Mouse (Mus musculus) erythroblast, embryonic 14.5 days (primary cell): Measurements from ENCODE around the gene Gpatch3. TPM values are rescaled to one million over a fixed set of nuclear protein-coding genes. Genes with fewer than 3 reads are reported as not detected.

Experiments
- H3K27me3 ChIP-seq: 2 replicates; pipeline ENCODE4 v1.6.1; 2012; ENCODE audit warnings: inconsistent platforms; ENCODE audit not compliant: control insufficient read depth
- H3K36me3 ChIP-seq: 2 replicates; pipeline ENCODE4 v1.6.1; 2012; ENCODE audit warnings: mild to moderate bottlenecking, inconsistent platforms; ENCODE audit not compliant: control insufficient read depth
- H3K4me1 ChIP-seq: 2 replicates; pipeline ENCODE4 v1.6.1; 2012; ENCODE audit warnings: inconsistent platforms; ENCODE audit not compliant: control insufficient read depth
- H3K4me3 ChIP-seq: replicated peaks from 2 replicates; pipeline ENCODE3; 2012; ENCODE audit warnings: moderate library complexity, mild to moderate bottlenecking, inconsistent platforms
- H3K9me3 ChIP-seq: 2 replicates; pipeline ENCODE4 v1.6.1; 2012; ENCODE audit warnings: low read length, inconsistent platforms, mixed read lengths; ENCODE audit not compliant: control insufficient read depth
- GATA1 ChIP-seq: IDR thresholded peaks from 2 replicates; pipeline ENCODE4 v1.6.1; 2012; ENCODE audit warnings: low read length, inconsistent platforms, mixed read lengths
- TAL1 ChIP-seq: IDR thresholded peaks from 3 replicates; pipeline ENCODE4 v1.6.1; 2012; ENCODE audit warnings: low read length, inconsistent platforms, mixed read lengths
- polyA plus RNA-seq: library from polyadenylated mRNA; stranded (reverse); fragments of >175 nt; gene quantifications from 2 replicates; pipeline ENCODE4 v1.2.3, GENCODE M21; 2012

The Gpatch3 gene
- polyA plus RNA-seq, 1 experiment = 1.2 TPM

DNA sequence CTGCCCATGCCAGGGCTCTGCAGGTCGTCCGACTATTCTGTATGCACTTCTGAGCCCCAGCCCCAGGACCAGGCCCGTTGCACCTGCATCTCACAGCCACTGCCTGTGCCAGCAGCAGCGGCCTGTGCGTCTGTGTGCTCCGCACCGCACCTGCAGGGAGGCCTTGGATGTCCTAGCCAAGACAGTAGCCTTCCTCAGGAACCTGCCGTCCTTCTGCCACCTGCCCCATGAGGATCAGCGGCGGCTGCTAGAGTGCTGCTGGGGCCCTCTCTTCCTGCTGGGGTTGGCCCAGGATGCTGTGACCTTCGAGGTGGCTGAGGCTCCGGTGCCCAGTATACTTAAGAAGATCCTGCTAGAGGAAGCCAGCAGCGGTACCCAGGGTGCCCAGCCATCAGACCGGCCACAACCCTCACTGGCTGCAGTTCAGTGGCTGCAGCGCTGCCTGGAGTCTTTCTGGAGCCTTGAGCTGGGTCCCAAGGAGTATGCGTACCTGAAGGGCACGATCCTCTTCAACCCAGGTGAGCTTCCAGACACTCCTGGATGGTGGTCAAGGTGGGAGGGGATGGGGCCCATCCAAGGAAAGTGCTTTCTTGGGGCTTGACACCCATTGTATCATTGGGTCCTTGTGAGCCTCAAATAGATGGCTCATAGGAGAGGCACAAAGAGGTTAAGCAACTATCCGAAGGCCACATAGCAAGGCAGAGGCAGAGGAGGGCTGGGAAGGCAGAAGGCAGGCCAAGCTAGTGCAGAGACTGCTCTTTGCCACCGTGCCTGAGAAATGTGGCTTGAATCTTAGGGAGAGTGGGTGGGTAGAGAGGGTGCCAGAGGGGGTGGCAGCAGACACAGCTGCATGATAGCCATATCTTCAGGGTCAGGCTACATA lies 20.9 kb upstream of the Gpatch3 start:
- no peak for TF ChIP-seq TAL1
- TF ChIP-seq GATA1 = no peak

DNA sequence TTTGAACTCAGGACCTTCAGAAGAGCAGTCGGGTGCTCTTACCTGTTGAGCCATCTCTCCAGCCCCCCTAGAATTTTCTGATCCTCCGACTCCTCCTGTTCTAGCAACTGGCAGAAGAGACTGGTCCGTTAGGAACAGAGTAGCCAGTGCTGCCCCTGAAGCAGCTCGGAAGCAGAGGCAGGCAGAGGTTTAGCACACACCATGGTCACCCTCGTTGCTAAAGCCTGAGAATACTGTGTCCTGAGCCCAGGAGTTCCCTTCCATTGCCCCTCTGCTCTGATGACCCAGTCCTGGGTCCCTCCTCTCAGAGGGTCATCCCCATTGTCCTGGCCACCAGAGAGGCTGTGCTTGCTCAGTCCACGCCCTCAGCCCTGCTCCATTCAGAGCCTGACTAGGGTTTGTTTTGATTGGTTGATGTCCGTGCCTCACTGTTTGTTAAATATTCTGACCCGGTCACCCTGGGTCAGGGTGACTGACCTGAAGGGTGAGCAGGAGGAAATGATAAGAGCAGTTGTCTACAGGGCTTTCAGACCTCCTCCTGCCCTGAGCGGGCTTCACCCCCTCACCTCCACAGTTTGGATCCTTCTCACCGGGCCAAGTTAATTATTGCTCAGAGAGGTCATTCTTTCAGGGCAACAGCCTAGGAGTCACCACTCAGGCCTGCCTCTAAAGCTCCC lies 17.4 kb upstream of the Gpatch3 start:
- TF ChIP-seq GATA1 (no peak), TAL1 (no peak)
- Histone ChIP-seq H3K4me3 (no peak overlapping the region), H3K9me3 (no peaks in the 10 kb centered on the region), H3K4me1 (peaks cover 3% of the 10 kb centered on the region), H3K27me3 (peaks cover 14% of the 10 kb centered on the region; the same call in 1 of the 2 replicates), H3K36me3 (no peaks in the 10 kb centered on the region)

More for the DNA sequence above, 20.9 kb upstream of the Gpatch3 start:
- peaks cover 14% of the 10 kb centered on the region; the same call in 1 of the 2 replicates for H3K27me3 ChIP-seq
- peaks cover 3% of the 10 kb centered on the region for H3K4me1 ChIP-seq
- no peaks in the 10 kb centered on the region for H3K9me3 ChIP-seq
- H3K36me3 ChIP-seq = no peaks in the 10 kb centered on the region
- no peak overlapping the region for H3K4me3 ChIP-seq

DNA sequence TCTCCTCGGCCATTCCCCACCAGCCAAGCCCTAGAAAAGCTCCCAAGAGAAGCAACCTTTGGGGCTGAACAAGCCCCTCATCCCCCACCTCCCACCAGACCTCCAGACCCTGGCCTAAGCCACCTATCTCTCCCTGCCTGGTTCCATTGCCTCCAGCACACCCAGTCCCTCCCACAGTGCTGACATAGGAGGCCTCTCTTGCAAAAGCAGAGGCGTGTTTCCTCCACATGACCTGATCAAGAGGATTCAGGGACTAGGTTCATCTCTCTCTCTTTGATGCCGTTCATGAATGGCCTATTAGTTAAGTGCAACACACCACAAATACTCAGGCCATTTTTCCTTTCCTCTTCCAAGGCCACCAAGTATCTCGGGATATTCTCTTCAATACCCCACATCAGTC lies 14.7 kb upstream of the Gpatch3 start:
- Histone ChIP-seq H3K4me3 (no peak overlapping the region), H3K9me3 (peaks cover 3% of the 10 kb centered on the region; the same call in 1 of the 2 replicates), H3K4me1 (no peaks in the 10 kb centered on the region), H3K27me3 (peaks cover 7% of the 10 kb centered on the region; the same call in 1 of the 2 replicates), H3K36me3 (no peaks in the 10 kb centered on the region)
- no peak for TF ChIP-seq GATA1
- no peak for TF ChIP-seq TAL1

GRCm38 (mm10) chr4:133561622-133562021 lies 12.9 kb upstream of the Gpatch3 start:
- no peak overlapping the region for H3K4me3 ChIP-seq
- peaks cover 3% of the 10 kb centered on the region; the same call in 1 of the 2 replicates for H3K9me3 ChIP-seq
- no peaks in the 10 kb centered on the region for H3K4me1 ChIP-seq
- H3K36me3 ChIP-seq = no peaks in the 10 kb centered on the region
- TF ChIP-seq TAL1 = no peak
- no peak for TF ChIP-seq GATA1
- no peaks in the 10 kb centered on the region for H3K27me3 ChIP-seq

DNA sequence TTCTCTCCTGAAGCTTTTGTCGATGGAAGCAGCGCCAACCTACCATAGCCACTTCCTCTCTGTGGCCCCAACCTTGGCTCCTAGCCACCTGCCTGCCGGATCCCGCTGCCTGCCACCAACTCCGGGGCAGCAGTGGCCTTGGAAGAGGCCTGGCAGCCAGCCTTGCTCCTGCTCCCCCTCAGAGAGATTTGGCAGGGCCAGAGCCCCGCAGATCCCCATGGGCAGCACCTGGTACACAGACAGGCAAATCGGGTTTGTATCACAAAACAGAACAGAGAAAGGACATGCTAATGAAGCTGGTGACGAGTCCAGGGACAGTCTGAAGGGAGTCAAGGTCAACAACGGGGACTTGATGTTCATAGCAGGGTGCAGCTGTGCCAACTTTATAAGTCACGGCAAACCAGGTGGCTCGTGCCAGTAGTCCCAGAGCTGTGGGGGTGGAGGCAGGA lies 11.4 kb upstream of the Gpatch3 start:
- H3K4me1 ChIP-seq = no peaks in the 10 kb centered on the region
- H3K36me3 ChIP-seq = no peaks in the 10 kb centered on the region
- peaks cover 3% of the 10 kb centered on the region; the same call in 1 of the 2 replicates for H3K9me3 ChIP-seq
- no peak for TF ChIP-seq TAL1
- no peak for TF ChIP-seq GATA1
- no peak overlapping the region for H3K4me3 ChIP-seq
- no peaks in the 10 kb centered on the region for H3K27me3 ChIP-seq

GRCm38 (mm10) chr4:133567251-133567650 lies 7.3 kb upstream of the Gpatch3 start:
- no peaks in the 10 kb centered on the region for H3K27me3 ChIP-seq

GRCm38 (mm10) chr4:133569291-133570065 lies 5.1 kb upstream of the Gpatch3 start:
- H3K4me3 ChIP-seq = no peak overlapping the region
- no peaks in the 10 kb centered on the region for H3K36me3 ChIP-seq
- no peak for TF ChIP-seq GATA1
- TF ChIP-seq TAL1 = no peak
- H3K9me3 ChIP-seq = peaks cover 3% of the 10 kb centered on the region; the same call in 1 of the 2 replicates
- H3K27me3 ChIP-seq = no peaks in the 10 kb centered on the region
- peaks cover 10% of the 10 kb centered on the region for H3K4me1 ChIP-seq

More at GRCm38 (mm10) chr4:133567251-133567650, 7.3 kb upstream of the Gpatch3 start:
- Histone ChIP-seq H3K4me1 (no peaks in the 10 kb centered on the region), H3K9me3 (peaks cover 5% of the 10 kb centered on the region; the same call in 1 of the 2 replicates), H3K36me3 (no peaks in the 10 kb centered on the region), H3K4me3 (no peak overlapping the region)
- TF ChIP-seq GATA1 = no peak
- TF ChIP-seq TAL1 = no peak

- no peak overlapping the region for H3K4me3 ChIP-seq
- no peak for TF ChIP-seq TAL1
- no peak for TF ChIP-seq GATA1
Measured at GRCm38 (mm10) chr4:133570066-133570466, 4.5 kb upstream of the Gpatch3 start.

More at GRCm38 (mm10) chr4:133570066-133570466, 4.5 kb upstream of the Gpatch3 start:
- Histone ChIP-seq H3K27me3 (no peaks in the 10 kb centered on the region), H3K4me1 (peaks cover 14% of the 10 kb centered on the region), H3K9me3 (0 out of 2 replicates have a peak, but pooled peaks cover 2% of the 10 kb centered on the region), H3K36me3 (no peaks in the 10 kb centered on the region)
